Mouse (Mus musculus) embryonic facial prominence, embryonic 11.5 days (tissue): ENCODE measurements around the gene Syt1. TPM values are rescaled to one million over a fixed set of nuclear protein-coding genes. Genes with fewer than 3 reads are reported as not detected.

ENCODE experiments used
- ATAC-seq: fragments of 200-750 bp; cut with Nextera tagmentation; replicated peaks from 2 replicates; pipeline ENCODE4 v1.8.0; 2017; ENCODE audit warnings: low read depth; ENCODE audit not compliant: insufficient number of reproducible peaks, low FRiP score, low TSS enrichment
- DNase-seq: peaks from one replicate; pipeline ENCODE4 v3.0.0-alpha.2; 2015; ENCODE audit warnings: low spot score
- H3K27ac ChIP-seq: fragments of 300-500 bp; sonication (generic); replicated peaks from 2 replicates; pipeline ENCODE4 v1.5.1; 2014; ENCODE audit warnings: mild to moderate bottlenecking, low read depth, low read length, control low read depth
- H3K27me3 ChIP-seq: fragments of 300-500 bp; sonication (generic); 2 replicates; pipeline ENCODE4 v1.6.1; 2014; ENCODE audit warnings: mild to moderate bottlenecking, low read length, moderate library complexity, mixed read lengths; ENCODE audit not compliant: control insufficient read depth, insufficient read depth
- H3K36me3 ChIP-seq: fragments of 300-500 bp; sonication (generic); replicated peaks from 2 replicates; pipeline ENCODE4 v1.6.1; 2014; ENCODE audit warnings: low read depth, mild to moderate bottlenecking, low read length, moderate library complexity, mixed read lengths; ENCODE audit not compliant: control insufficient read depth, insufficient read depth
- H3K4me1 ChIP-seq: fragments of 300-500 bp; sonication (generic); 2 replicates; pipeline ENCODE4 v1.6.1; 2014; ENCODE audit warnings: low read length, mixed read lengths; ENCODE audit not compliant: control insufficient read depth, insufficient read depth
- H3K4me2 ChIP-seq: fragments of 300-500 bp; sonication (generic); 2 replicates; pipeline ENCODE4 v1.6.1; 2014; ENCODE audit warnings: low read depth, mild to moderate bottlenecking, control low read depth, low read length, moderate library complexity
- H3K4me3 ChIP-seq: fragments of 300-500 bp; sonication (generic); 2 replicates; pipeline ENCODE4 v1.5.1; 2014; ENCODE audit warnings: low read depth, low read length, control low read depth
- H3K9ac ChIP-seq: fragments of 300-500 bp; sonication (generic); replicated peaks from 2 replicates; pipeline ENCODE4 v1.6.1; 2014; ENCODE audit warnings: mild to moderate bottlenecking, control low read depth, low read length
- H3K9me3 ChIP-seq: fragments of 300-500 bp; sonication (generic); replicated peaks from 2 replicates; pipeline ENCODE4 v1.6.1; 2016; ENCODE audit warnings: mild to moderate bottlenecking, low read length, inconsistent platforms, mixed read lengths; ENCODE audit not compliant: control insufficient read depth
- WGBS: fragments of 180-500 bp; shearing (Covaris S2); extraction: QIAGEN DNeasy Blood & Tissue Kit; methylation state at CpG from one replicate; pipeline ENCODE4 v1.1.7; 2014; 5-methylcytosine and 5-hydroxymethylcytosine counted together
- polyA plus RNA-seq: library from polyadenylated mRNA; unstranded; fragments of >200 nt; fragmentation: Nextera tagmentation; extraction: Ambion mirVana; gene quantifications from 2 replicates; pipeline ENCODE4 v1.2.1, GENCODE M21; 2014

Syt1 gene
- polyA plus RNA-seq, 1 experiment from 2014 or later, result 7.1 TPM

DNA sequence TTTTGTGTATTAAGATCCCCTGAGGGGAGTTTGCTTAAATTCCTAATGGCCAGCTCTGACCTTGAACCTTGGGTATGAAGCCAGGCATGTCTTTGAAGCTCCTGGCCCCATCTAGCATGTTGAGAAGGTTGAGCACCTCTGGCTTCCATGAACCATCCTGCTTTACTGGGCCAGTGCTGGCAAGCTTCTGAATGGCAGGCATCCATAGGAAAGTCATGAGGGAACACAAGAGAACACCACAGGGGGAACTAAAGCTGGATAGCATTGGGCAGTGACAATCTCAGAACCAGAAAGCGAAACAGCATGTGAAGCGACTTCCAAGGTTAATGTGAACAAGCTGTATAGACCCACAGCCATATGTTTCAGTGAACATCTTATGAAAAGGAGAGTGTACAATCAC is 130.4 kb downstream of the Syt1 start:
- DNase-seq (peak; percentile 5), ATAC-seq (no peak)
- no peaks in the 10 kb centered on the region for H3K36me3 ChIP-seq
- 84% methylated on average over 2 of the region's 2 CpGs for WGBS
- no peak overlapping the region for H3K4me2 ChIP-seq
- H3K9ac ChIP-seq, result no peak overlapping the region
- H3K27me3 ChIP-seq, result no peaks in the 10 kb centered on the region
- no peak overlapping the region for H3K4me3 ChIP-seq
- H3K27ac ChIP-seq, result no peak overlapping the region
- no peaks in the 10 kb centered on the region for H3K9me3 ChIP-seq
- H3K4me1 ChIP-seq, result no peaks in the 10 kb centered on the region

DNA sequence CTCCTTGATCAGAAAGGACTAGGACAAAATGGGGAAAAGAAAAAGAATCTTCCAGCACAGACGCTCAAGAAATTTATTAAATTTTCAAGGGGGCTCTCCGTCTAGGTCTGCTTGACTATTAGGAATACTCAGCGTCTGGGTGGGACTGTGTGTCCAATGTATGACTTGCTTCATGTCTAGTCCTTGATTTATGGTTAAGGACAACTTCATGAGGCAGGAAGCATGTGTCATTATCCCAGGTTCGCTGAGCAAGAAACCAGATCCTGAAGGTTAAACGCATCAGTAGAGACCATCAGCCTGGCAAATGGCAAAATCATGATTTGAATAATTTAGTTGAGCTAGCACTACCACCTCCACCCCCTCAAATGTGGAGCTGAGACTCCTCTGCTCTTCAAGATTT is 135.1 kb downstream of the Syt1 start:
- H3K4me1 ChIP-seq, result no peaks in the 10 kb centered on the region
- H3K36me3 ChIP-seq, result no peaks in the 10 kb centered on the region
- H3K4me3 ChIP-seq, result no peak overlapping the region
- WGBS, result 88% methylated on average over 5 of the region's 5 CpGs
- no peak overlapping the region for H3K4me2 ChIP-seq
- H3K27me3 ChIP-seq, result no peaks in the 10 kb centered on the region
- no peak overlapping the region for H3K27ac ChIP-seq
- no peak for ATAC-seq
- no peak overlapping the region for H3K9ac ChIP-seq
- no peak for DNase-seq
- H3K9me3 ChIP-seq, result no peaks in the 10 kb centered on the region

DNA sequence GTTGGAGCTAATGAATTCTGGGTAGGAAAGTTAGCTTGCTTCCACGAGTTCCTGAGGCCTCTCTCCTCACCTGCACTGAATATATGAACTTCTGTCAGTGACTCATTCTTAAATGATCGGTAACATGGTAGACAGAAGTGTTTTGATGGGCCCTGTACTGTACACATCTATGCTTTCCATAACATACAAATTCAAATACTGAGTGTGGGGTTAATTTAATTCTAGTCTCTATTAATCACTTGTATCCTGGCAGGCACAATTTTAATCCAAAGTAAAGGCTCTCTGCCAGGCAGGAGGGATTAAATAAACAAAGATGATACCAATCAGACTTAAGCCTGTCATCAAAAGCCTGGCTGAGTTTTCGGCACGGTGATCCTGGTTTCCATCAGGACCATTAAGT is 136.1 kb downstream of the Syt1 start:
- H3K4me2 ChIP-seq, result no peak overlapping the region
- 58% methylated on average over 4 of the region's 4 CpGs for WGBS
- no peak for ATAC-seq

GRCm38 (mm10) chr10:108872359-108872758 is 138.4 kb downstream of the Syt1 start:
- Histone ChIP-seq H3K27me3 (no peaks in the 10 kb centered on the region), H3K27ac (no peak overlapping the region), H3K4me2 (no peak overlapping the region), H3K4me3 (no peak overlapping the region), H3K36me3 (no peaks in the 10 kb centered on the region), H3K9ac (no peak overlapping the region), H3K4me1 (no peaks in the 10 kb centered on the region), H3K9me3 (no peaks in the 10 kb centered on the region)
- no peak for DNase-seq
- WGBS, result 80% methylated on average over 6 of the region's 6 CpGs
- no peak for ATAC-seq

More for the DNA sequence above, 136.1 kb downstream of the Syt1 start:
- Histone ChIP-seq H3K4me3 (no peak overlapping the region), H3K36me3 (no peaks in the 10 kb centered on the region), H3K27me3 (no peaks in the 10 kb centered on the region), H3K27ac (no peak overlapping the region), H3K4me1 (no peaks in the 10 kb centered on the region), H3K9me3 (no peaks in the 10 kb centered on the region), H3K9ac (no peak overlapping the region)
- no peak for DNase-seq

DNA sequence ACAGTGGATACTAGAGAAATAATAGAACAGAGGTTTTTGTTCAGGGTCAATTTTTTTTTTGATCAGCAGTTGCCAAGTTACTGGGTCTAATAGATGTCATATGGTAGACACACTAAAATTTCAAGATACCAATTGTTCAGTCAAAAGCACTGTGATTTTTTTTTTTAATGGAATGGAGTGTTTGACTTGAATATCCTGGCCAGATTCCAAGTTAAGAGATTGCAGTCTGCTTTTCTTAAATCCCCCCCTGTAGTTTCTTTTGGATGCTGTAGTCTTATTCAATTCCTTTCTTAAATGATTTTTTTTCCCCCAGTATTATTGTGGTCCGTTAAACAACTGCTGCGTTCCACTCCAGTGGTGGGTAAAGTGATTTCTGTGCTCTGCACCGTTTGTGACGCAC is 140.2 kb downstream of the Syt1 start:
- no peak overlapping the region for H3K4me2 ChIP-seq
- DNase-seq (no peak), ATAC-seq (no peak)
- H3K27me3 ChIP-seq, result no peaks in the 10 kb centered on the region
- no peak overlapping the region for H3K4me3 ChIP-seq
- WGBS, result 83% methylated on average over 4 of the region's 4 CpGs
- no peaks in the 10 kb centered on the region for H3K9me3 ChIP-seq
- H3K4me1 ChIP-seq, result no peaks in the 10 kb centered on the region
- no peak overlapping the region for H3K27ac ChIP-seq
- H3K9ac ChIP-seq, result no peak overlapping the region
- no peaks in the 10 kb centered on the region for H3K36me3 ChIP-seq

GRCm38 (mm10) chr10:108868136-108868535 is 142.6 kb downstream of the Syt1 start:
- no peak overlapping the region for H3K27ac ChIP-seq
- H3K9ac ChIP-seq, result no peak overlapping the region
- 89% methylated on average over 4 of the region's 4 CpGs for WGBS
- ATAC-seq (no peak), DNase-seq (no peak)
- H3K4me3 ChIP-seq, result no peak overlapping the region
- H3K4me1 ChIP-seq, result no peaks in the 10 kb centered on the region
- no peak overlapping the region for H3K4me2 ChIP-seq
- no peaks in the 10 kb centered on the region for H3K36me3 ChIP-seq
- no peaks in the 10 kb centered on the region for H3K9me3 ChIP-seq
- H3K27me3 ChIP-seq, result no peaks in the 10 kb centered on the region

- Histone ChIP-seq H3K27ac (no peak overlapping the region), H3K36me3 (no peaks in the 10 kb centered on the region), H3K4me2 (no peak overlapping the region), H3K27me3 (no peaks in the 10 kb centered on the region), H3K4me3 (no peak overlapping the region), H3K9ac (no peak overlapping the region), H3K4me1 (no peaks in the 10 kb centered on the region), H3K9me3 (no peaks in the 10 kb centered on the region)
- ATAC-seq, result no peak
- no peak for DNase-seq
- 86% methylated on average over 6 of the region's 6 CpGs for WGBS
These were observed 143.6 kb downstream of the Syt1 start for GRCm38 (mm10) chr10:108867202-108867601.

GRCm38 (mm10) chr10:108865586-108865985 is 145.2 kb downstream of the Syt1 start:
- ATAC-seq (no peak), DNase-seq (no peak)
- 93% methylated on average over 4 of the region's 4 CpGs for WGBS
- H3K36me3 ChIP-seq, result no peaks in the 10 kb centered on the region
- no peaks in the 10 kb centered on the region for H3K4me1 ChIP-seq
- H3K27me3 ChIP-seq, result no peaks in the 10 kb centered on the region
- no peak overlapping the region for H3K4me2 ChIP-seq
- H3K4me3 ChIP-seq, result no peak overlapping the region
- no peak overlapping the region for H3K9ac ChIP-seq
- no peak overlapping the region for H3K27ac ChIP-seq
- no peaks in the 10 kb centered on the region for H3K9me3 ChIP-seq
